ENCODE assay signal across 14 mouse cellular contexts in the genomic region with DNA sequence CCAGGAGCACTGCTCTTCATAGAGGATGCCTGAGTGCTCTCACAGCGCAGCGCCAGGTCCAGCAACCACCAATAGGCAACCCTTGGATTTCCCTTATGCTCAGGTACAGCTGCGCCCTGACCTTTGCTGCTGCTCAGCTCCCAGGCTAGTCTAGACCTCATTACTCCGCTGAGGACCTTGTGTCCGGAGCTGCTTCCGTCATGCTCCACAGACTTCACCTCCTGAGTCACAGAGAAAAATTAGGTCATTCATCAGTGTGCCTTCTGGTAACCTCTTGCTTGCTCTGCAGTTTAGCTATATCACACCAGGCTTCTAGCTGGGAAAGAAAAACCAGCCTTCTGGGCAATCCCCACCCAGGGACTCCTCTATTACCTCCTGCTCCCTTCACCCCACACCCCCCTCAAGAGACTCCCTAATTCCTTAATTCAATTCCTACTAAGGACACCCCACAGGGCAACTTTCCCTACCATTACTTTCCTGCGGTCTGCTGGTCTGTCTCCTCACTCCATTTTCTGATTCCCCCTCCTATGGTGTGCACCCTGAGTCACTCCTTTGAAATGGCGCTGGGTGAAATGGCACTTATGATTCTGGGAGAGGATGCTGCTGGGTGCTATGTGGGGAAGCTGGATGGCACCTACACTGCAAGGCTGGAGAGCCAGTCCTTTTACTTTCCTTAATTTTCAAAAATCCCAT.
DNase-seq lines count a peak whose midpoint lies in the region; ATAC-seq and TF ChIP-seq lines count a peak whose summit lies in the region.
"Had no signal": no experiment of that assay in that cellular context is flagged by ENCODE, and none has a peak within 500 bp of the region (broad histone marks: within the 10 kb centered on the region; RNA-seq: fewer than 3 reads in every experiment).

No protein-coding gene starts in this region.

- H3K9ac ChIP-seq in forebrain, embryonic 15.5 days (replicated peaks): no peak overlapping the region
- H3K9ac ChIP-seq: forebrain, postnatal 0 days had no signal

- ATAC-seq in forebrain, embryonic 15.5 days (replicated peaks): no peak
- no peak for ATAC-seq in monocyte, adult 5-6 weeks (replicated peaks; ENCODE audit: insufficient number of reproducible peaks, low FRiP score, low TSS enrichment, poor library complexity, severe bottlenecking)
- ATAC-seq: forebrain, postnatal 0 days; midbrain, embryonic 16.5 days had no signal

- no peak for DNase-seq in forebrain, embryonic 10.5 days (ENCODE audit: extremely low spot score, low spot score)
- DNase-seq in adrenal gland, adult 8-10 months: peak; percentile 17
- DNase-seq in embryonic facial prominence, embryonic 10.5 days (ENCODE audit: low spot score): no peak
- DNase-seq in kidney, postnatal 25 days: peak; percentile 30 to 74
- DNase-seq in layer of hippocampus, postnatal 10 days (ENCODE audit: low spot score in 2 of 2): no peak
- DNase-seq in layer of hippocampus, adult 2 months (ENCODE audit: low spot score in 2 of 2): no peak
- DNase-seq: forebrain, postnatal 0 days; heart, adult 18-20 months; lung, postnatal 14 days; spleen, adult 18-20 months; thymus, postnatal 25 days had no signal

- H3K27ac ChIP-seq in forebrain, embryonic 10.5 days: peak overlapping the region; percentile 67
- no peak overlapping the region for H3K27ac ChIP-seq in forebrain, embryonic 15.5 days (replicated peaks)
- peak overlapping the region; percentile 32; the same call in 1 of the 2 replicates for H3K27ac ChIP-seq in embryonic facial prominence, embryonic 10.5 days (replicated peaks)
- no peak overlapping the region for H3K27ac ChIP-seq in layer of hippocampus, adult 2 months

- WGBS in forebrain, embryonic 10.5 days: 57% methylated on average over 8 of the region's 8 CpGs
- 69% methylated on average over 8 of the region's 8 CpGs for WGBS in forebrain, embryonic 15.5 days
- 50% methylated on average over 8 of the region's 8 CpGs for WGBS in embryonic facial prominence, embryonic 10.5 days

- H3K27me3 ChIP-seq in forebrain, embryonic 10.5 days (ENCODE audit: poor library complexity, severe bottlenecking): no peaks in the 10 kb centered on the region
- H3K27me3 ChIP-seq in forebrain, embryonic 15.5 days: 0 out of 2 replicates have a peak, but pooled peaks cover 3% of the 10 kb centered on the region
- H3K27me3 ChIP-seq in embryonic facial prominence, embryonic 10.5 days (replicated peaks; ENCODE audit: low read depth, poor library complexity, severe bottlenecking): no peaks in the 10 kb centered on the region

- TF ChIP-seq CTCF in layer of hippocampus, adult 2 months (conservative IDR thresholded peaks at IDR 0.05): no peak

- no peak overlapping the region for H3K4me3 ChIP-seq in forebrain, embryonic 10.5 days
- H3K4me3 ChIP-seq in forebrain, embryonic 15.5 days: no peak overlapping the region
- H3K4me3 ChIP-seq in embryonic facial prominence, embryonic 10.5 days: no peak overlapping the region
- no peak overlapping the region for H3K4me3 ChIP-seq in layer of hippocampus, adult 2 months

- H3K9me3 ChIP-seq in forebrain, embryonic 10.5 days: no peaks in the 10 kb centered on the region
- no peaks in the 10 kb centered on the region for H3K9me3 ChIP-seq in forebrain, embryonic 15.5 days
- H3K9me3 ChIP-seq in embryonic facial prominence, embryonic 10.5 days: no peaks in the 10 kb centered on the region

- H3K36me3 ChIP-seq in forebrain, embryonic 10.5 days (replicated peaks): no peaks in the 10 kb centered on the region
- no peaks in the 10 kb centered on the region for H3K36me3 ChIP-seq in forebrain, embryonic 15.5 days
- H3K36me3 ChIP-seq in embryonic facial prominence, embryonic 10.5 days (replicated peaks): no peaks in the 10 kb centered on the region

- H3K4me2 ChIP-seq in forebrain, embryonic 15.5 days (replicated peaks): no peak overlapping the region

- H3K4me1 ChIP-seq in forebrain, embryonic 10.5 days: peaks cover 21% of the 10 kb centered on the region
- H3K4me1 ChIP-seq in forebrain, embryonic 15.5 days: no peaks in the 10 kb centered on the region
- H3K4me1 ChIP-seq in embryonic facial prominence, embryonic 10.5 days: peaks cover 19% of the 10 kb centered on the region

Comparison
In these comparisons a context has a peak if more than half of its experiments do, and no peak if none do; other contexts are left out.
1. H3K27ac ChIP-seq: peak in forebrain, embryonic 10.5 days (single experiment) and embryonic facial prominence, embryonic 10.5 days (single experiment); none in forebrain, embryonic 15.5 days (single experiment) and layer of hippocampus, adult 2 months (single experiment).
2. DNase-seq: peak in adrenal gland, adult 8-10 months (single experiment) and kidney, postnatal 25 days (2 of 2); none in forebrain, embryonic 10.5 days (single experiment), embryonic facial prominence, embryonic 10.5 days (single experiment), layer of hippocampus, postnatal 10 days (0 of 2) and layer of hippocampus, adult 2 months (0 of 2).